Mouse (Mus musculus): ENCODE measurements at regions not wholly inside any gene's neighbourhood (a gene's known extent, or its start where the extent isn't known, plus 50 kb on each side); places are given as distances from the start of the nearest gene placed in this dataset.

- Histone ChIP-seq H3K36me3 (ENCODE audit: control insufficient read depth in 1 of 2, insufficient read depth in 2 of 2, low read length in 2 of 2) (no peaks in the 10 kb centered on the region), H3K9me3 (replicated peaks; ENCODE audit: insufficient read depth, low read length) (no peaks in the 10 kb centered on the region), H3K9ac (ENCODE audit: control insufficient read depth, low read depth, low read length, poor library complexity, severe bottlenecking) (no peak overlapping the region), H3K27ac (ENCODE audit: control insufficient read depth, low read depth, low read length) (no peak overlapping the region), H3K4me1 (ENCODE audit: control insufficient read depth in 1 of 2, insufficient read depth in 2 of 2, low read length in 2 of 2) (no peaks in the 10 kb centered on the region), H3K27me3 (ENCODE audit: control insufficient read depth in 1 of 2, insufficient read depth in 2 of 2, low read length in 2 of 2) (no peaks in the 10 kb centered on the region), H3K4me3 (ENCODE audit: control insufficient read depth in 1 of 2, insufficient read depth in 1 of 2, low read depth in 2 of 2, low read length in 2 of 2) (no peak overlapping the region), H3K79me2 (ENCODE audit: control insufficient read depth, insufficient read depth, low read length, poor library complexity) (no peaks in the 10 kb centered on the region)
- peak; percentile 63 for DNase-seq (ENCODE audit: low read depth, low spot score)
- TF ChIP-seq TCF12 (IDR thresholded peaks at IDR 0.05; ENCODE audit: low read depth, low read length), result no peak
- TF ChIP-seq CHD2 (IDR thresholded peaks at IDR 0.05; ENCODE audit: low read length), result no peak
These were observed 109.9 kb downstream of the Dmrta2 start for GRCm38 (mm10) chr4:110087570-110088247.

- H3K36me3 ChIP-seq (ENCODE audit: control insufficient read depth in 1 of 2, insufficient read depth in 2 of 2, low read length in 2 of 2), result no peaks in the 10 kb centered on the region
- H3K9ac ChIP-seq (ENCODE audit: control insufficient read depth, low read depth, low read length, poor library complexity, severe bottlenecking), result no peak overlapping the region
- no peaks in the 10 kb centered on the region for H3K79me2 ChIP-seq (ENCODE audit: control insufficient read depth, insufficient read depth, low read length, poor library complexity)
- no peaks in the 10 kb centered on the region for H3K4me1 ChIP-seq (ENCODE audit: control insufficient read depth in 1 of 2, insufficient read depth in 2 of 2, low read length in 2 of 2)
- no peak for DNase-seq (ENCODE audit: low read depth, low spot score)
- H3K27ac ChIP-seq (ENCODE audit: control insufficient read depth, low read depth, low read length), result no peak overlapping the region
- no peaks in the 10 kb centered on the region for H3K9me3 ChIP-seq (replicated peaks; ENCODE audit: insufficient read depth, low read length)
- H3K27me3 ChIP-seq (ENCODE audit: control insufficient read depth in 1 of 2, insufficient read depth in 2 of 2, low read length in 2 of 2), result no peaks in the 10 kb centered on the region
- TF ChIP-seq MAFK (IDR thresholded peaks at IDR 0.05; ENCODE audit: borderline replicate concordance, low read depth, low read length), result no peak
- no peak for TF ChIP-seq MAX (IDR thresholded peaks at IDR 0.05; ENCODE audit: low read length)
- TF ChIP-seq USF1 (IDR thresholded peaks at IDR 0.05; ENCODE audit: low read depth, low read length), result no peak
- TF ChIP-seq HCFC1 (IDR thresholded peaks at IDR 0.05; ENCODE audit: low read depth, low read length), result no peak
- TF ChIP-seq POLR2A (IDR thresholded peaks at IDR 0.05; ENCODE audit: control insufficient read depth in 1 of 2, insufficient read depth in 1 of 2, low read depth in 1 of 2, low read length in 2 of 2, poor library complexity in 1 of 2), result no peak
- no peak for TF ChIP-seq SMC3 (IDR thresholded peaks at IDR 0.05; ENCODE audit: low read depth, low read length)
- no peak for TF ChIP-seq ETS1 (IDR thresholded peaks at IDR 0.05; ENCODE audit: low read depth, low read length)
- TF ChIP-seq UBTF (IDR thresholded peaks at IDR 0.05; ENCODE audit: borderline replicate concordance, insufficient read depth, low read depth, low read length), result no peak
- TF ChIP-seq CHD1 (IDR thresholded peaks at IDR 0.05; ENCODE audit: low read depth, low read length), result no peak
- no peak for TF ChIP-seq USF2 (IDR thresholded peaks at IDR 0.05; ENCODE audit: borderline replicate concordance in 1 of 2, insufficient read depth in 1 of 2, low read depth in 1 of 2, low read length in 2 of 2)
- no peak for TF ChIP-seq MAZ (IDR thresholded peaks at IDR 0.05; ENCODE audit: low read depth, low read length)
- TF ChIP-seq RCOR1 (IDR thresholded peaks at IDR 0.05; ENCODE audit: low read depth, low read length), result no peak
- TF ChIP-seq POLR2AphosphoS2 (IDR thresholded peaks at IDR 0.05; ENCODE audit: low read length), result no peak
- H3K4me3 ChIP-seq (ENCODE audit: control insufficient read depth in 1 of 2, insufficient read depth in 1 of 2, low read depth in 2 of 2, low read length in 2 of 2), result no peak overlapping the region
These were observed 115.4 kb downstream of the Dmrta2 start for GRCm38 (mm10) chr4:110093040-110093820.

Data from MEL (cell line).